Mouse (Mus musculus) mouse embryonic stem cell (cell line): ENCODE data around the gene Snapc5.
"Not testable (repeated sequence)": the region's sequence is repeated elsewhere in the genome, so short reads cannot be mapped to it uniquely, and the experiment has no call there.

Experiments used
- in situ Hi-C, 2 experiments: fragments of 300-500 bp; cut with MboI; formaldehyde crosslinking; loops; 1 replicate in 1 of 2; 3 replicates in 1 of 2; pipeline ENCODE4 v1.14.3; 2019 to 2020; ENCODE audit warnings: low sequenced_read_pairs in 2 of 2, low pct_unique_long_range_greater_than_20kb in 1 of 2, mixed read lengths in 1 of 2; ENCODE audit not compliant: unreplicated experiment in 1 of 2

Snapc5 gene

DNA sequence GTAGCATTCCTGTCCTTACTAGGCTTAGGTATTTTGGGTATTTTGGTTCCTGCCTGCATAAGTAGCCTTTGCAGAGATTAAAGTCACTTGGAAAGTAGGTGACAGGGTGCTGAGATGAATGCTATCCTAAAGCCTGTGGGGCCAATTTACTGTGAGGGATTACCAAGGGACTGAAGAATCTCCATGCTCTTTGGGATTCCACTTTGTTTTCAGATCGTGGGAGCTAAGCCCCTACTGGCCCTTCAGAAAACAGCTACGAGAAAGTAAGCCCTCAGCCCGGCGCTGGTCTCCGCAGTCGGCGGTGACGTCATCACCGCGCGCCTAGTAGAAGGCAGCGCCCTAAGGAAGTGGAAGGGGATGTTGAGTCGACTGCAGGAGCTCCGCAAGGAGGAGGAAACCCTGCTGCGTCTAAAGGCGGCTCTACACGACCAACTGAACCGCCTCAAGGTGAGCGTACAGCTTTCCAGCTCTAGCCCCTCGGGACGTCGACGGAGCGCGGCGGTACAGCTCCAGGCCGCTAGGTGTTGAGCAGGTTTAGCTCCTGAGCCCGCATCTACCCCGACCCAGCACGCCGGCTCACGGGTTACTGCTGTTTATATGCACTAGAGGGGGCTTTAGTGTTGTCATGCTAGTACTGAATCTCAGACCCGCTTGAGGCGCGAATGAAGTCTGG is at the start of gene Snapc5:
Gene Snapc5, plus strand, starts transcription at position 301 of the 673 bp plus-strand sequence.
- in situ Hi-C loops, result no loop called here

DNA sequence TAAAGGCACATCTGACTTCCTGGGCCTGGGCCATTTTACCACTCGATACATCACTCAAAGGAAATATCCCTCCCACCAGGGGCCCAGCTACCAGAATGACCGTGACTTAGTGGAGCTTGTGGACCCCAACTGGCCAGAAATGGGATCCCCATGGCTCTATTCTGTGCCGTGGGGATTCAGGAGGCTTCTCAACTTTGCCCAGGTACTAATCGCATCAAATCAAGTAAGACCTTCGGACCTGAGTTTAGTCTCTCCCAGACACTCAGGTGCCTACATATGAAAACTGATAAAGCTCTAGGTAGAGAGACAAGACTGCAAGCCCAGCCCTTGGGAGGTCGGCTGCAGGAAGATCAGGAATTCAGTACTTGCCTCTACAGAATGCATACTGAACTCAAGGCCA is 47.5 kb upstream of the Snapc5 start:
- in situ Hi-C loops, result no loop called here

- in situ Hi-C loops, result not testable (repeated sequence)
Measured at GRCm38 (mm10) chr9:64138896-64139295, 40.2 kb upstream of the Snapc5 start.

- in situ Hi-C loops, result no loop called here
Measured at GRCm38 (mm10) chr9:64139879-64140278, 39.2 kb upstream of the Snapc5 start.

DNA sequence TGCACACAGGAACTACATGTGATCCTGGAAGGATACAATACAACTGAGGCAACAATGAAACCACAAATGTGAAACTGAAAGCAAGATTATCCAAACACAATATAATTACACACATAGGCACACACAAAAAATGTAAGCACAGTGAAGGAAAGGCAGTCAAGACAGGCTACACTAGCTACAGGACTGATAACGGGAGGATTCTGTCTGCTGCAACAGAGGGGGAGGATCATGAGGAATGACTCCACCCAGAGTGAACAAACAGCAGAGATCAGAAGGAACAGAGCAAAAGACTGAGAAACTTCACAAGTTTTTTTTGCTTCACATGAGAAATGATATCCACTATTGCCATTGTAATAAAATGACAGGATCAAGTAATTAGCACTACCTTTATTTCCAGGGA is 22.4 kb upstream of the Snapc5 start:
- in situ Hi-C loops, result loop anchor here in 1 of 2 experiments (10.0 kb wide), 1 partner anchor 148 kb away; no protein-coding TSS in a partner anchor

DNA sequence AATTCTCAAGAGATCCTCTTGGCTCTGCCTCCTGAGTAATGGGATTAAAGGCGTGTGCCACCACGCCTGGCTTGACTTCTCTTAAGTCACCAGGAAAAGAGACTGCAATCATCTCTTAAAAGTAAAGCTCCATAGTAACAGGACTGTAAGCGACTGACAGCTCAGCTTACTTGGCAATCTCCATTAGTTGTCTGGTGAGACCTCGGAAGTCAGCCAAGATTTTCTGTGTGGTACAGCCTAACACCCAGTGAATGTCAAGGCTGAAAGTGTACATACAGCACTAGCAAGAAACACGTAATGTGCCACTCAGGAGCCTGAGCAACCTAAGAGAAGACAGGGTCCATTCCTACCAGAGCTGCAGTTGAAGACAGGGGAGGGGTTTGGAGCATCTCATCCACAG is 18.6 kb upstream of the Snapc5 start:
- in situ Hi-C loops, result loop anchor here in 1 of 2 experiments (5.0 kb wide), 1 partner anchor 127 kb away; no protein-coding TSS in a partner anchor

GRCm38 (mm10) chr9:64169967-64170366 is 9.1 kb upstream of the Snapc5 start:
- in situ Hi-C loops, result loop anchor here in 1 of 2 experiments (5.0 kb wide), 1 partner anchor 112 kb away; the partner anchor contains the start of gene Tipin

GRCm38 (mm10) chr9:64172145-64172815 is 6.8 kb upstream of the Snapc5 start:
- in situ Hi-C loops, result loop anchor here in 1 of 2 experiments (5.0 kb wide), 1 partner anchor 110 kb away; the partner anchor contains the start of gene Tipin

- in situ Hi-C loops, result loop anchor here in 1 of 2 experiments (5.0 kb wide), 1 partner anchor 109 kb away; the partner anchor contains the start of gene Tipin
Measured at GRCm38 (mm10) chr9:64172816-64173665, 6.0 kb upstream of the Snapc5 start, which contains the start of the genes Zwilch and Rpl4. TSS of gene Zwilch (minus strand) at chr9:64173104. TSS of gene Rpl4 (plus strand) at chr9:64173375.

GRCm38 (mm10) chr9:64173666-64174220 is 5.3 kb upstream of the Snapc5 start:
- in situ Hi-C loops, result loop anchor here in 1 of 2 experiments (5.0 kb wide), 1 partner anchor 109 kb away; the partner anchor contains the start of gene Tipin

- in situ Hi-C loops, result loop anchor here in 1 of 2 experiments (5.0 kb wide), 1 partner anchor 108 kb away; the partner anchor contains the start of gene Tipin
Measured at GRCm38 (mm10) chr9:64174341-64174740, 4.7 kb upstream of the Snapc5 start.

DNA sequence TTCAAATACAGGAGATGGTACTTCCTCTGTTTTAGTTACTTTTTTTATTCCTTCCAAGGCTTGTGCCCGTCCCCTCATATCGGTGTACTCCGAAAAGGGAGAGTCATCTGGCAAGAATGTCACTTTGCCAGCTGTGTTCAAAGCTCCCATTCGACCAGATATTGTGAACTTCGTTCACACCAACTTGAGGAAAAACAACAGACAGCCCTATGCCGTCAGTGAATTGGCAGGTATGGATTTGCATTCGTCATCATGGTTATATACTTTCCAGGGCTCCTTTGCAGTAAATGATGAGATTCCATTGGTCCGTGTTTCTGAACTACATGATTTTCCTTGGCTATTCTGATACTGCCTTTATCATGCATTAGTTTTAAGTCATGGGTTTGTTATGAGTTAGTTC is 4.3 kb upstream of the Snapc5 start:
- in situ Hi-C loops, result loop anchor here in 1 of 2 experiments (5.0 kb wide), 1 partner anchor 108 kb away; the partner anchor contains the start of gene Tipin

DNA sequence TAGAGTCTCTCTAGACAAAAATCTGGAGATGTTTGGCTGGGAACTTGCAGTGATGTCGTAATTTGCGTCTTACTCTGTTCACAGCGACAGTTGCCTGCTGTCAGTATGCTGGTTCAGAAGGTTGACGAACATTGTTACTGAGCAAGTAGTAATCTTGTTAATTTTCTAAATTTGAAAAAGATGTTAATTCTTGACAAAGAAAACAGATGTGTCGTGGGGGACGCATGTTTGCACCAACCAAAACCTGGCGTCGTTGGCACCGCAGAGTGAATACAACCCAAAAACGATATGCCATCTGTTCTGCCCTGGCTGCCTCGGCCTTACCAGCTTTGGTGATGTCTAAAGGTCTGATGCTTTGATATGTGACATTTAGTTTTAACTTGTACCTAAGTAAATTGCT is 3.7 kb upstream of the Snapc5 start:
- in situ Hi-C loops, result no loop called here

- in situ Hi-C loops, result no loop called here
Measured at GRCm38 (mm10) chr9:64178610-64178973, 482 bp upstream of the Snapc5 start.

GRCm38 (mm10) chr9:64183295-64183694 is 4.2 kb downstream of the Snapc5 start:
- in situ Hi-C loops, result not testable (repeated sequence)

GRCm38 (mm10) chr9:64184166-64184840 is 5.2 kb downstream of the Snapc5 start:
- in situ Hi-C loops, result no loop called here

DNA sequence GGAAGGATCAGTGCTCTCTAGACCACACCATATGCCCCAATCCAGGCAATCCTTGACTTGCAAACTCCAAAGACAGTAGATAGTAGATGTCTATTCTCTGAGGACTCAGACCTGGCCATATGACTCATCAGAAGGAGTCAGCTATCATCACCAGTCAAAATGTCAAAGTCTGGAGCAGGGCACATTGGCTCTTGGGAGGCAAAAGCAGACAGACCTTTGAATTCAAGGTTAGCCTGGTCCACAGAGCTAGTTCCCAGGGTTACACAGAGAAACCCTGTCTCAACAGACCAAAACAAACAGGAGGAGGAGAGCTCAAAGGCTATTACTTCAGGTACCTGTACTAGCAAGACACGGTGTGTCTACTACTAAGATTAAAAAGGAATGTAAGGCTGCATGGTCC is 14.8 kb downstream of the Snapc5 start:
- in situ Hi-C loops, result no loop called here

GRCm38 (mm10) chr9:64195554-64195953 is 16.5 kb downstream of the Snapc5 start:
- in situ Hi-C loops, result no loop called here
